Mouse (Mus musculus) C2C12 (cell line): Measurements from ENCODE around the gene Mbd3.
A peak's percentile ranks its signal among the peaks of the same experiment; 100 is the strongest.

Source experiments
- CTCF ChIP-seq: IDR thresholded peaks from one replicate; pipeline ENCODE4 v1.5.1; 2011; ENCODE audit not compliant: control insufficient read depth, insufficient read depth, insufficient read length
- MAX ChIP-seq: IDR thresholded peaks from one replicate; pipeline ENCODE4 v1.6.1; 2011; ENCODE audit warnings: mild to moderate bottlenecking, control low read depth
- USF1 ChIP-seq: IDR thresholded peaks from one replicate; pipeline ENCODE4 v1.6.1; 2011; ENCODE audit warnings: low read depth, mild to moderate bottlenecking, control low read depth, moderate library complexity

GRCm38 (mm10) chr10:80350292-80350691 is 49.1 kb downstream of the Mbd3 start:
- TF ChIP-seq CTCF (peak; percentile 95), USF1 (no peak), MAX (no peak)
